Comparison of ENCODE assay signal across 9 mouse cellular contexts in the genomic region with DNA sequence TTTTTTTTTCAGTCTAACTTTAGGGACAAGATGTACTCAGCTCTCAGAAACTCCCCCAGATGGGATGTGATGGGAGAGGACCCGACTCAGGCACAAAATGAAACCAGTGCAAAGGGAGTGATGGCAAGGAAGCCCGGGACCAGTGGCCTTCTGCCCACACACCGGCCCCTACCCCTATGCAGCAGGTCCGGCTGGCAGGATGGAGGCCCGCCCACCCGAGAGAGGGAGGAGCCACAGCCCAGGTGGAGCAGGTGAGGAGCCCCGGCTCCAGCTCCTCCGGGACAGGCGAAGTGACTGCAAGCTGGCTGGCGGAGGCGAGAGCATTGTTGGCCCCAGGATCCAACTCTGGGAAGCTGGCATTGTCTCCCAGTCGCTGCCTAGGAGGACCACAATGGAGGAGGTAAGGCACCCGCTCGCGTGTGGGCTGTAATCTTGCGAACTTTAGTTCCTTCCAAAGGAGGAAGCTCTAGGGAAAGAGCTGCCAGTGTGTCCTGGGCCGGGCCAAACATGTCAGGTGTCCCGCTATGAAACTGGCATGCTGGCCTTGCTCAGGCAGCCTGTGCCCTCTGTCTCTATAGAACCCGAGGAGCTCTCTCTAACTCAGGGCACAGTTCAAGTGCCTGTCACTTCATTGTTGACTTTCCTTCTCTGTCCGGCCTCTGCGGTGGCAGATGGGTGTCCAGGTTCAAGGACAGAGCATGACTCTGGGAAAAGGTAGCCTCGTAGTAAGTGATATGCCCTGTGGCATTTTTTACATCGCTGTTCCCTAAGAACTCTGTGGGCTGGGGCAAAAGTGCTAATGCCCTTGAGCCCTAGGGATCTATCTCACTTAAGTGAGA. TPM values are rescaled to one million over a fixed set of nuclear protein-coding genes. Genes with fewer than 3 reads are reported as not detected.
A peak's percentile ranks its signal among the peaks of the same experiment; 100 is the strongest.
DNase-seq lines count a peak whose midpoint lies in the region; ATAC-seq and TF ChIP-seq lines count a peak whose summit lies in the region.
"Had no signal": no experiment of that assay in that cellular context is flagged by ENCODE, and none has a peak within 500 bp of the region (broad histone marks: within the 10 kb centered on the region; RNA-seq: fewer than 3 reads in every experiment).

A gene (plus strand): TSS at position 166 of the 839 bp plus-strand sequence.

- H3K27me3 ChIP-seq in intestine, embryonic 15.5 days (replicated peaks) = no peaks in the 10 kb centered on the region
- H3K27me3 ChIP-seq in lung, embryonic 14.5 days (ENCODE audit: insufficient read depth, low read length) = no peaks in the 10 kb centered on the region

- intact Hi-C loops in gastrocnemius, adult 2 months (cut with DNase I) = loop anchor here (5.0 kb wide), 2 partner anchors 209 to 1314 kb away; no protein-coding TSS in a partner anchor
- intact Hi-C loops in gastrocnemius, postnatal 14 days (cut with DNase I; ENCODE audit: low total_unique reads) = loop anchor here (5.0 to 10.0 kb wide), 2 partner anchors 91 to 209 kb away; no protein-coding TSS in a partner anchor

- WGBS in intestine, embryonic 15.5 days = 20% methylated on average over 23 of the region's 23 CpGs
- 21% methylated on average over 23 of the region's 23 CpGs for WGBS in lung, embryonic 14.5 days

- no peak within 1 kb of the TSS for H3K9ac ChIP-seq in intestine, embryonic 15.5 days
- H3K9ac ChIP-seq in lung, embryonic 14.5 days = no peak within 1 kb of the TSS

- peak within 1 kb of the TSS; percentile 61 for H3K4me3 ChIP-seq in gastrocnemius, adult 2 months
- H3K4me3 ChIP-seq in intestine, embryonic 15.5 days (replicated peaks) = peak within 1 kb of the TSS; percentile 20
- no peak within 1 kb of the TSS for H3K4me3 ChIP-seq in lung, embryonic 14.5 days (ENCODE audit: low read depth, low read length)
- H3K4me3 ChIP-seq: erythroblast, embryonic 14.5 days had no signal

- DNase-seq in gastrocnemius, adult 2 months = peak; percentile 33
- no peak for DNase-seq in gastrocnemius, postnatal 14 days
- no peak for DNase-seq in lung, embryonic 14.5 days
- DNase-seq in urinary bladder, postnatal 25 days (ENCODE audit: low spot score) = peak; percentile 19
- DNase-seq in spleen, postnatal 10 days (ENCODE audit: low spot score in 2 of 2) = no peak
- DNase-seq in right cerebral cortex, adult 18-20 months = no peak

- peak within 1 kb of the TSS; percentile 57 for H3K4me2 ChIP-seq in intestine, embryonic 15.5 days (replicated peaks)
- peak within 1 kb of the TSS; percentile 49 for H3K4me2 ChIP-seq in lung, embryonic 14.5 days

- H3K36me3 ChIP-seq in intestine, embryonic 15.5 days = no peaks in the 10 kb centered on the region
- H3K36me3 ChIP-seq in lung, embryonic 14.5 days (ENCODE audit: insufficient read depth) = no peaks in the 10 kb centered on the region

- ATAC-seq in common myeloid progenitor, adult 5-6 weeks (replicated peaks; ENCODE audit: low read depth, poor library complexity, severe bottlenecking) = peak; percentile 26; the same call in 1 of the 2 replicates
- peak; percentile 76 for ATAC-seq in intestine, embryonic 15.5 days
- ATAC-seq in lung, embryonic 14.5 days (ENCODE audit: insufficient read depth) = peak; percentile 44; the same call in 1 of the 2 replicates

- H3K4me1 ChIP-seq in intestine, embryonic 15.5 days (replicated peaks) = no peaks in the 10 kb centered on the region; the same call in 1 of the 2 replicates
- H3K4me1 ChIP-seq in lung, embryonic 14.5 days (ENCODE audit: insufficient read depth) = no peaks in the 10 kb centered on the region

- H3K27ac ChIP-seq in gastrocnemius, adult 2 months = no peak within 1 kb of the TSS
- H3K27ac ChIP-seq in intestine, embryonic 15.5 days = no peak within 1 kb of the TSS
- no peak within 1 kb of the TSS for H3K27ac ChIP-seq in lung, embryonic 14.5 days (ENCODE audit: low read depth)

- no peaks in the 10 kb centered on the region for H3K9me3 ChIP-seq in intestine, embryonic 15.5 days
- no peaks in the 10 kb centered on the region for H3K9me3 ChIP-seq in lung, embryonic 14.5 days (ENCODE audit: low read depth, low read length)

- TF ChIP-seq CTCF in gastrocnemius, adult 2 months (IDR thresholded peaks at IDR 0.05) = no peak
- no peak for TF ChIP-seq CTCF in lung, embryonic 14.5 days (IDR thresholded peaks at IDR 0.05; ENCODE audit: low read depth)

RNA-seq across cellular contexts. Expression of the gene that starts here (rescaled TPM):
- total RNA-seq in gastrocnemius, adult 2 months (2021) = under 1 TPM; 0.08 to 0.25 TPM
- total RNA-seq in gastrocnemius, postnatal 14 days (2021) = under 1 TPM; 0.10 to 0.24 TPM
- total RNA-seq in common myeloid progenitor, adult 5-6 weeks (2017) = not detected in 2 replicates
- 0.11 and 0.15 TPM in 2 replicates for polyA plus RNA-seq in intestine, embryonic 15.5 days (2015; fragmentation: Nextera tagmentation; extraction: Ambion mirVana)
- not detected in 2 replicates for polyA plus RNA-seq in lung, embryonic 14.5 days (2014; fragmentation: Nextera tagmentation; extraction: Ambion mirVana)
- polyA plus RNA-seq: erythroblast, embryonic 14.5 days had no signal

Comparison
In these comparisons a context has a peak if more than half of its experiments do, and no peak if none do; other contexts are left out.
1. Peak in DNase-seq and H3K4me3 ChIP-seq in gastrocnemius, adult 2 months; RNA of the gene not detected or under 1 TPM.
2. Peak in ATAC-seq in common myeloid progenitor, adult 5-6 weeks; RNA of the gene not detected or under 1 TPM.
3. Peak in ATAC-seq, H3K4me3 ChIP-seq and H3K4me2 ChIP-seq in intestine, embryonic 15.5 days; RNA of the gene not detected or under 1 TPM.
4. Peak in ATAC-seq and H3K4me2 ChIP-seq in lung, embryonic 14.5 days; RNA of the gene not detected or under 1 TPM.
5. ATAC-seq: peak in every context shown above with its lines; median percentile 76 in intestine, embryonic 15.5 days; 44 in lung, embryonic 14.5 days; 26 in common myeloid progenitor, adult 5-6 weeks.